19 mouse cellular contexts compared by ENCODE assay signal in genomic region chr6:13650854-13651253, GRCm38 (mm10).
"Had no signal": no experiment of that assay in that cellular context is flagged by ENCODE, and none has a peak within 500 bp of the region (broad histone marks: within the 10 kb centered on the region; RNA-seq: fewer than 3 reads in every experiment).

No protein-coding gene starts in this region.

- H3K27ac ChIP-seq: limb, embryonic 10.5 days; limb, embryonic 13.5 days; liver, embryonic 13.5 days; neural tube, embryonic 12.5 days; neural tube, embryonic 15.5 days; stomach, postnatal 0 days had no signal

- DNase-seq: kidney, adult 18-20 months; kidney, adult 9 months; kidney, postnatal 14 days; kidney, postnatal 4 days; layer of hippocampus, adult 9-11 months; liver, embryonic 13.5 days; lung, adult 2 months; lung, postnatal 14 days; lung, postnatal 4 days; midbrain, embryonic 14.5 days; retina, postnatal 1 day; right cerebral cortex, postnatal 25 days; spleen, adult 18-20 months; thymus, postnatal 36 days had no signal

- H3K4me1 ChIP-seq: limb, embryonic 10.5 days; limb, embryonic 13.5 days; neural tube, embryonic 12.5 days; neural tube, embryonic 15.5 days had no signal

- H3K4me3 ChIP-seq: limb, embryonic 10.5 days; limb, embryonic 13.5 days; liver, embryonic 13.5 days; neural tube, embryonic 12.5 days; neural tube, embryonic 15.5 days had no signal

- H3K27me3 ChIP-seq: limb, embryonic 13.5 days; liver, embryonic 13.5 days; neural tube, embryonic 12.5 days; neural tube, embryonic 15.5 days had no signal
